Mouse (Mus musculus) heart, postnatal 0 days (tissue): ENCODE results near the gene Metrn.

Experiments used
- CTCF ChIP-seq: IDR thresholded peaks from 2 replicates; pipeline ENCODE4 v1.5.1; 2016; ENCODE audit warnings: antibody characterized with exemption, control low read depth, low read depth
- EP300 ChIP-seq: IDR thresholded peaks from 2 replicates; pipeline ENCODE4 v1.6.1; 2016; ENCODE audit warnings: antibody characterized with exemption, low read depth

- TF ChIP-seq CTCF, result no peak
- TF ChIP-seq EP300, result no peak
These were observed 10.7 kb downstream of the Metrn start, which contains the start of gene Ccdc78 for GRCm38 (mm10) chr17:25786280-25786679.
